Mouse (Mus musculus): ENCODE measurements around the gene Lmx1a.

Lmx1a gene

GRCm38 (mm10) chr1:167877931-167878330 lies 188.9 kb downstream of the Lmx1a start:
- in situ Hi-C loops (cut with MboI; ENCODE audit: low sequenced_read_pairs) = no loop called here

GRCm38 (mm10) chr1:167878354-167878753 lies 189.3 kb downstream of the Lmx1a start:
- in situ Hi-C loops (cut with MboI; ENCODE audit: low sequenced_read_pairs) = no loop called here

GRCm38 (mm10) chr1:167885776-167886175 lies 196.7 kb downstream of the Lmx1a start:
- in situ Hi-C loops (cut with MboI; ENCODE audit: low sequenced_read_pairs) = no loop called here

DNA sequence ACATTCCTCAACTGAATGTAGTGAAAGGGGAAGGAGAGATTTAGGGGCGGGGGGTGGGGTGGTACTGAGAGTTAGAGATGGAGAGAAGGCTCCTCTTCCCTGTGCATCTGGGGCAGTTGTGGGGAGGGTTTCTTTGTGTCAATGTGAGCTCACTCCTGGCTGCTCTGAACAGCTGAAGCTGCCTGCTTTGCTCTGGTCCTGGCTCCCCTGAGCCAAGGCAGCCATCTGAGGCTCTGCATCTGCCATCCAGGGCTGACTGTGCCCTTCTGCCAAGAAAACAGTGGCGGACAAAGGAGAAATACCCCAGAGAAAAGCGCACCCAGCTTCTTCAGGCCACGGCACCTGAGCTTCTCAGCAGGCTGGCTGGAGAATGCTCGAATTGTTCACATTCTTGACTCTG lies 199.1 kb downstream of the Lmx1a start:
- in situ Hi-C loops (cut with MboI; ENCODE audit: low sequenced_read_pairs) = no loop called here

- in situ Hi-C loops (cut with MboI; ENCODE audit: low sequenced_read_pairs) = no loop called here
These were observed 199.8 kb downstream of the Lmx1a start for GRCm38 (mm10) chr1:167888816-167889215.

- in situ Hi-C loops (cut with MboI; ENCODE audit: low sequenced_read_pairs) = no loop called here
These were observed 207.2 kb downstream of the Lmx1a start for GRCm38 (mm10) chr1:167896234-167896633.

Data from CH12F3 (cell line).